Mouse (Mus musculus): ENCODE measurements at regions not wholly inside any gene's neighbourhood (a gene's known extent, or its start where the extent isn't known, plus 50 kb on each side); places are given as distances from the start of the nearest gene placed in this dataset.

DNA sequence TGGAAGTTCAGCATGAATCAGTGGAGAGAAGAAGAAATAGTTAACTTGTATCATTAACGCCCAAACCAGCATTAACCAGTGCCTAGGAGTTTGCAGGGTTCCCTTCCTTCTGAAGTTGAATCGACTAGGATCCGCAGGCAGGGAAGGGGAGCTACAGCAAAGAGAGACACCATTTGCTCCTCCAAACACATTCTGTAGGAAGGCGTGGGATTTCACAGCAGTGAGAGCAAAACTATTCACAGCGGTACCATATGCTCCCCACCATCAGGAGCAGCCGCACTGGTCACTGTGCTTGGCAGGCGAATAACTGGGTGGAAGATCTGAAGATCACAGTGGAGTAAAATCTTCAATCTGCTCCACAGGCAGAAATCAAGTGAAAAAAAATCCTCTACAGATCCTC is 610.3 kb downstream of the Lmo4 start:
- Histone ChIP-seq H3K4me1 (peaks cover 9% of the 10 kb centered on the region), H3K9me3 (replicated peaks) (no peaks in the 10 kb centered on the region), H3K9ac (no peak overlapping the region), H3K36me3 (ENCODE audit: poor library complexity, severe bottlenecking) (no peaks in the 10 kb centered on the region), H3K27me3 (no peaks in the 10 kb centered on the region; the same call in 1 of the 2 replicates), H3K4me3 (no peak overlapping the region), H3K27ac (no peak overlapping the region), H3K4me2 (no peak overlapping the region)
- 88% methylated on average over 7 of the region's 7 CpGs for WGBS
- 0 out of 2 replicates have a peak, but pooled peaks have one; percentile 48 for ATAC-seq

DNA sequence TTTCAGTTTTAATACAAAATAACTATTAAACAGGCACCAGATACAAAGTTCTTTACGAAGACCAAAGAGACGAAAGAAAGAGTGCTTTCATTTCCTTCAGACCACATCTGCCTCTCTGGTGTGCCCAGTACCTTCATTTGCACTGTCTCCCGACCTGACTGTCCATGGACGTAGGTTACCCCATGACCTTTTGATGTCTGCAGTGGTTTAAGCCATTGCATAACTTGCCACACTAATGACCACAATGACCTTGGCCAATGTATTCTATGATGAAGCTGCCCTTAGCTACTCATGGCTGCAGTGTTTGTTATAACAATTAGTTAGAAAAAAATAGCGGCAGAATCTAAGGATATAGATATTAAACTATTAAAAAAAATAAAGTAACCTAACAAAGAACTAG is 618.4 kb downstream of the Lmo4 start:
- no peaks in the 10 kb centered on the region for H3K9me3 ChIP-seq (replicated peaks)
- H3K4me3 ChIP-seq, result no peak overlapping the region
- no peaks in the 10 kb centered on the region for H3K36me3 ChIP-seq (ENCODE audit: poor library complexity, severe bottlenecking)
- no peak for ATAC-seq
- no peaks in the 10 kb centered on the region for H3K4me1 ChIP-seq
- no peaks in the 10 kb centered on the region for H3K27me3 ChIP-seq
- H3K9ac ChIP-seq, result no peak overlapping the region
- no peak overlapping the region for H3K27ac ChIP-seq
- WGBS, result 87% methylated on average over 5 of the region's 5 CpGs
- H3K4me2 ChIP-seq, result no peak overlapping the region

DNA sequence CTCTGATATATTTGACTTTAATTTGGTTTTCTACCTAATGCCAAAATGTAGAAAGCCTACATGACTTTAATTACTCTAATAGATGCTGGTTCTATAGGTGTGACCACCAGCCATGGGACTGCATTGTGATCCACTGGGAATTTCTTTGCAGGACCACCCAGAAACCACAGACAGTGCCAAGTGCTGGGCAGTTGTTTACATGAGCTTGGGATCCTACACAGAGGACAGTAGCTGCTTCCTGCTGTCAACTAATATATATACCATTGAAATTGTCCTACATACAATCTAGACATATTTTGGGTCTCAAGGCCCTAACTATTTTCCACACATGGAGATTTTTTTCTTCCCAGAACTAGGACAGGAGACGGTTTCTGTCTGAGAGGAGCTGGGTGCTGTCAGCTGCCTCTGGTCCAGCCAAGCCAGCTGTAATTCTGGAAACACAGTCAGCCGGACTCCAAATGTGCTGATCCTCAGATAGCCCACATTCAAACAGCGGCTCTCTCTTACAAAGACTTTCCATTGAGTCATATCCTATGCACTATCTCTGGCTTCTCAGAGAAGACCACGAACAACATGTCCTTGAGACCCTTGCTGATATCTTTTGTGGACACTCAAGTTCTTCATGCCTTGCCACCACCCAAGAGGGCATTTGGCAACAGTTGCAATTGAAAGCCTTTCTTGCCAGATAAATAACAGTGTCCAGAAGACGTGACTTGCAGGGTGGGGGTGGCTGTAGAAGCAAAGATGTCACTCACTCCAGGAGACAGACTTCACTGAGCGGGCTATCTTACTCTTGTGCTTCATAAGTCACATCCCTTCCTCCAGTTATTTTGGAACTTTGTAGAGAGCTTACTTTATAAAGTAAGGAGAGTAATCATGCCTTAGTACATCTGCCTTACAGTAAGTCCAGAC is 620.1 kb downstream of the Lmo4 start:
- H3K27me3 ChIP-seq, result no peaks in the 10 kb centered on the region
- no peak overlapping the region for H3K4me2 ChIP-seq
- H3K4me1 ChIP-seq, result no peaks in the 10 kb centered on the region
- H3K36me3 ChIP-seq (ENCODE audit: poor library complexity, severe bottlenecking), result no peaks in the 10 kb centered on the region
- H3K27ac ChIP-seq, result no peak overlapping the region
- H3K9ac ChIP-seq, result no peak overlapping the region
- no peak for ATAC-seq
- H3K9me3 ChIP-seq (replicated peaks), result no peaks in the 10 kb centered on the region
- H3K4me3 ChIP-seq, result no peak overlapping the region
- WGBS, result 89% methylated on average over 6 of the region's 6 CpGs

DNA sequence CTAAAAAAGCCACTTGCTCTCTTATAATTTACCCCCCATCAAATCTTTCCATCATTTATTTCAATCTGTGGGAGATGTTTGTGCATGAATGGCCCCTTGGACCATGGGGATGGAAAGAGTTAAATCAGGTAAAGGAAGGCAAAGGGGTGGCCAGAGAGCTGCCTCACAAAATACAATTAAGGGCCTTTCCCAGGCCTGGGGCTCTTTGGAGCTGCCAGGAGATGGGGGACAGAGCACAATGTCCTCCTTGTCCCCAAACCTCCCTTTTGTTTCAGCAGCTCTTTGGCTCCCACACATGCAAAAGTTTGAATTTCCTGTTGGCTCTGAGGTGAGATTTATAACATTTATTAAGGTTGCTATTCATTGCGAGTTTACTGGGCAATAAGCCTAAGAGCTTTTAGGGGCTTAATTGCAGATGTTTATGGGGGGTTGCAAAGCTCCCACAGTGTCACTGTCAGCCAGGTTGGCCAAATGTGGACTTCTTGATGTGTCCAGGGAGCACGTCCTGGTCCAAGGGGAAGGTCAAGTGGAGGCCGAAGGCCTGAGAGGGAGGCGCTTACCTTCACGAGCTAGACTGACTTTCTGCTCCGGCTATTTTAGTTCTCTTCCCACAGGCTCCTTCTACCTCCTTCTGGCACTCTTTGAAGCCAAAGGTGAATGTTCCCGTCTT is 628.5 kb downstream of the Lmo4 start:
- no peak overlapping the region for H3K9ac ChIP-seq
- 80% methylated on average over 7 of the region's 7 CpGs for WGBS
- no peak overlapping the region for H3K27ac ChIP-seq
- no peak overlapping the region for H3K4me3 ChIP-seq
- no peaks in the 10 kb centered on the region for H3K4me1 ChIP-seq
- H3K4me2 ChIP-seq, result no peak overlapping the region
- no peaks in the 10 kb centered on the region for H3K27me3 ChIP-seq
- ATAC-seq, result no peak
- H3K9me3 ChIP-seq (replicated peaks), result no peaks in the 10 kb centered on the region
- H3K36me3 ChIP-seq (ENCODE audit: poor library complexity, severe bottlenecking), result no peaks in the 10 kb centered on the region

DNA sequence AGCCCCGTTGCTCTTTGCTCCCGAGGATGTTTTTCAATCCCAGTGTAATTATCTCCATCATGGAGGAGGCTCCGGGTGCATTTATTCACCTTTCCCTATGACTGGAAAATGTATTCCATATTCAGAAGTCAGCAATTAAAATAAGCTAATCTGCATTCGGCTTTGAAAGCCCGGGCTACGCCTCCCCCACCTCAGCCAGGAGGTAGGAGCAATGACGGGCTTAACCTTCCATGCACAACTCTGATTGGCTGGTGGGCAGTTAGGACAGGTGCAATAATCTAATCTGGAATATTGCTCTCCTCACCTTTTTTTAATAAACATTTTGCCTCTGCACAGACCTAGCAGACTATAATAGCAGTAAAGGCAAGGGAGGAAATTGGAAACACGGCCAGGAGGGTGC is 629.3 kb downstream of the Lmo4 start:
- H3K9me3 ChIP-seq (replicated peaks), result no peaks in the 10 kb centered on the region
- no peak overlapping the region for H3K4me2 ChIP-seq
- no peaks in the 10 kb centered on the region for H3K27me3 ChIP-seq
- no peaks in the 10 kb centered on the region for H3K36me3 ChIP-seq (ENCODE audit: poor library complexity, severe bottlenecking)
- no peak overlapping the region for H3K9ac ChIP-seq
- no peak overlapping the region for H3K27ac ChIP-seq
- H3K4me3 ChIP-seq, result no peak overlapping the region
- H3K4me1 ChIP-seq, result no peaks in the 10 kb centered on the region
- peak; percentile 45; the same call in 1 of the 2 replicates for ATAC-seq
- 87% methylated on average over 8 of the region's 8 CpGs for WGBS

DNA sequence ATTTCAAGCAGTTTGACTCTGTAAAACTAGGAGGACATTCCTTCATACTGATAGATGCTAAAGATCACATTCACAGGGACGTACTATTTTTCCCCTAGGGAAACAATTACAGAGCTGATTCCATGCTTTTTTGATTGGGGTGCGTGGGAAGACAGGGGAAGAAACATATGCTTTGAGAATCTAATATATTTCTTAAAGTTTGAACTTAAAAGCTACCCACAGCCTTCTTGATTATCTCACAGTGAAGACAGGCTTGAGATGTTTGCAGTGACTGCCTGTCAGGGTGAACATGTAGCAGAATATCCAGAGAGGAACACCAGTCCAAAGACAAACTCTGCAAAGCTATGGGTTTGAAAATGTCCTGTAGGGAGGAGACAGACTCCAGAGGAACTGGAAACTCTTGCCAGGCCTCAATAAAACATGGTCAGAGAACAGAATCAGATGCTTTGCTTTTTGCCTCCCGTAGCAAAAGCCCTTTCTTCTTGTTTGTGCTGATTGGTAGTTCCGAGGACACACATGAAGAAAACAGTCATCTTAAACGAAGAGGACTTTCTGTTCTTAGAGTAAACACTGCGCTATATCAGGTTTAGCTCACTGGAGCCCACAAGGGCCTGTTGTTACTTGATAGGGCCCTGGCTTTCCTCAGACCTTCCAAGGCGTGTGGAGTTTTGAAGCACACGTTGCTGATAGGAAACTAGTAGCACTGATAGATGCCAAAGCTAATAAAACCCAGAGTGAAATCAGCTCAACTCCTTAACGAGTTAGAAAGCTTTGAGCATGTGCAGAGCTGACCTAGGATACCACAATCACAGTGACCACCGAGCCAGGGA is 630.8 kb downstream of the Lmo4 start:
- no peak for ATAC-seq
- 75% methylated on average over 10 of the region's 10 CpGs for WGBS
- no peaks in the 10 kb centered on the region for H3K27me3 ChIP-seq

DNA sequence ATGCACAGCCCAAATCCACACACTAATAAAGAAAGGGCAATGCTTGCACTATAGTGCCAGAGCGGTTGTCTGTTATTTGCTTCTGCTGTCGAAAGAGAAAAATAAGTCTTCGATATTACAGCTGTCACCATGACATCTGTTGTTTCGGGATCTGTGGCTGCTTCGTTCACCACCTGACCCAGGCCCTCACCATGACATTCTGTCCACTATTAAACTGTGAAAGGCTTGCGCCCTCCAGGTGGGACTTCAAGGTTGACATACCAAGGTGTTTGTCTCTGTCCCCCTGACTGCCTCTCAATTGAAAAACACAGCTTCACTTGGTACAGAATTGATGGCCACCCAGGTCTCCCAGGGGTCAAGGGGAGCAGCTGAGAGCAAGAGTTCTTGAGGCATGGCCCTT is 635.1 kb downstream of the Lmo4 start:
- Histone ChIP-seq H3K4me2 (no peak overlapping the region), H3K27me3 (no peaks in the 10 kb centered on the region), H3K4me1 (no peaks in the 10 kb centered on the region), H3K4me3 (no peak overlapping the region), H3K27ac (no peak overlapping the region), H3K36me3 (ENCODE audit: poor library complexity, severe bottlenecking) (no peaks in the 10 kb centered on the region), H3K9ac (no peak overlapping the region), H3K9me3 (replicated peaks) (no peaks in the 10 kb centered on the region)
- ATAC-seq, result peak; percentile 16; the same call in 1 of the 2 replicates
- 48% methylated on average over 6 of the region's 6 CpGs for WGBS

More for the DNA sequence above, 630.8 kb downstream of the Lmo4 start:
- H3K27ac ChIP-seq, result no peak overlapping the region
- no peak overlapping the region for H3K4me2 ChIP-seq
- H3K36me3 ChIP-seq (ENCODE audit: poor library complexity, severe bottlenecking), result no peaks in the 10 kb centered on the region
- H3K4me1 ChIP-seq, result no peaks in the 10 kb centered on the region
- no peaks in the 10 kb centered on the region for H3K9me3 ChIP-seq (replicated peaks)
- no peak overlapping the region for H3K4me3 ChIP-seq
- H3K9ac ChIP-seq, result no peak overlapping the region

DNA sequence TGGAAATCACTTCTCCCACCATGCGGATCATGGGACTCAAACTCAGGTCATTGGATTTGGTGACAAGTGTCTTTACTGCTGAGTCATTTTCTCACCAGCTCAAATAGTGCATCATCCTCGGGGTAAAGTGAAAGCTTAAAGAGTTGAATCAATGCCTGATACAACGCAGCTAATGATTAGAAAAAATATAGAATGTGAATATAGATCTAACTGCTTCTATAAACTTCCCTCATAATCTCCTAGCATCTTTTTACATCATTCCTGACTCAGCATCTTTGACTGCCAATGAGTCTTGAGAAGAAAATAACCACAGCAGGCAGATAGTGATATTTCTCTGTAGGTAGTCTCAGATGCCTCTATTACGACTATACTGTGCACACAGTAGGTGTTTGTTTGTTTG is 640.0 kb downstream of the Lmo4 start:
- ATAC-seq, result no peak
- Histone ChIP-seq H3K36me3 (ENCODE audit: poor library complexity, severe bottlenecking) (no peaks in the 10 kb centered on the region), H3K9ac (no peak overlapping the region), H3K4me3 (no peak overlapping the region), H3K27ac (no peak overlapping the region), H3K4me1 (no peaks in the 10 kb centered on the region), H3K9me3 (replicated peaks) (no peaks in the 10 kb centered on the region), H3K4me2 (no peak overlapping the region), H3K27me3 (no peaks in the 10 kb centered on the region)
- WGBS, result 89% methylated on average over 4 of the region's 4 CpGs

DNA sequence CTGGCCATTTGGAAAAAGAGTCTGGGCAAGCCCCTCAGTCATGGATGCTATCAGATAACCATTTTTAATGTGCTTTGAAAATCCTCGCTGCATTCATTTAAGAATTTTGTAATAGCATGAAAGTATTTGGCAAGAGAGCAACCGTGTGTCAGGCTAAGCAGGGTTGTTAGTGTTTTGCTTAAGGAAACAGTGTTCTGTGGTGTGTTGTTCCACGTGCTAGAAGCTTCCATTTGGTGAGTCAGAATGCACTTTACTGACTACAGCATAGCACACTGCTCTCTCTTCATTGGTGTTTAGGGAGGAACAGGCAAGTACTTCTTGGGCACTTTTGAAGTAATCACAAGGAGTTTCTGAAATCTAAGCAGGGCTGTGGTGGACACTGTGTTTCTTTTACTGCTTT is 661.0 kb upstream of the Pkn2 start:
- Histone ChIP-seq H3K27ac (no peak overlapping the region), H3K4me3 (no peak overlapping the region), H3K4me2 (no peak overlapping the region), H3K4me1 (no peaks in the 10 kb centered on the region), H3K9ac (no peak overlapping the region), H3K36me3 (ENCODE audit: poor library complexity, severe bottlenecking) (no peaks in the 10 kb centered on the region), H3K27me3 (no peaks in the 10 kb centered on the region), H3K9me3 (replicated peaks) (no peaks in the 10 kb centered on the region)
- ATAC-seq, result no peak
- WGBS, result 75% methylated on average over 3 of the region's 3 CpGs

DNA sequence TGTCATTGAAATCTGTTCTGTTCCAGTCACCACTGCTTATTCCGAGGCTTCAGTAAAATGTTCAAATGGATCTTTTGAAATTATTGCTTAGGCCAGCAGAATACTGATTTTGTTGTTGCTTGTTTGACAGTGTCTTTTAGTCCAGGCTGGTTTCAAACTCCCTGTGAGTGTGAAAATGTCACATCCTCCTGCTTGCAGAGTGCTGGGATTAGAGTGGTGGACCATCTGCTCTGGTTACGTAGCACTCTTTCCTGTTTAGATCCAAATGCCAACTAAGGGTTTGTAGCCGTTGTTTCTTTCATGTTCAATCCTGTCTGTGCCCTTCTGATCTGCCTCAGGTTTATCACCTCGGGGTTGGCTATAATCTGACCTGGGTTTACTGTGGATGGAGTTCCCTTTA is 646.2 kb upstream of the Pkn2 start:
- no peaks in the 10 kb centered on the region for H3K36me3 ChIP-seq (ENCODE audit: poor library complexity, severe bottlenecking)
- no peak overlapping the region for H3K4me2 ChIP-seq
- no peak overlapping the region for H3K27ac ChIP-seq
- no peak for ATAC-seq
- WGBS, result 76% methylated on average over 4 of the region's 4 CpGs
- H3K4me1 ChIP-seq, result no peaks in the 10 kb centered on the region
- no peaks in the 10 kb centered on the region for H3K27me3 ChIP-seq
- no peak overlapping the region for H3K9ac ChIP-seq
- no peaks in the 10 kb centered on the region for H3K9me3 ChIP-seq (replicated peaks)
- H3K4me3 ChIP-seq, result no peak overlapping the region

DNA sequence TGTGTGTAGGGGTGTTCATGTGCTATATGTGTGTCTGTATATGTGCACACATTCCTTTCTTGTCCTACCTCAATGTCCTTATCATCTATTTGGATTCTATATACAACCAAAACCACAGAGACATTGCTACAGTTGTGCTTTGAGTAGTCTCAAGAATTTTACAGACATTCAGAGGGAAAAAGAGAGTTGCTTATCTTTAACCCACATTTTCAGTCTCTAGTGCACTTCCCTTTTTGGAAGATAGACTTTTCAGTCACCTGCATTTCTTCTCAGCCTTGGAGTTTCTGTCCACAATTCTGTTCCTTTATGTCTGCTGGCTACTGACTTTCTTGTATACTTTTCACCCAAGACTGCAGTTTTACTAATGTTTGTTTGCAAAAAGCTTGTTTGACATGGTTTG is 645.5 kb upstream of the Pkn2 start:
- no peaks in the 10 kb centered on the region for H3K9me3 ChIP-seq (replicated peaks)
- H3K4me3 ChIP-seq, result no peak overlapping the region
- no peaks in the 10 kb centered on the region for H3K36me3 ChIP-seq (ENCODE audit: poor library complexity, severe bottlenecking)
- ATAC-seq, result no peak
- H3K4me1 ChIP-seq, result no peaks in the 10 kb centered on the region
- H3K27ac ChIP-seq, result no peak overlapping the region
- H3K9ac ChIP-seq, result no peak overlapping the region
- H3K4me2 ChIP-seq, result no peak overlapping the region
- no peaks in the 10 kb centered on the region for H3K27me3 ChIP-seq

Data from forebrain, embryonic 13.5 days (tissue).